Mouse (Mus musculus): ENCODE measurements at regions not wholly inside any gene's neighbourhood (a gene's known extent, or its start where the extent isn't known, plus 50 kb on each side); places are given as distances from the start of the nearest gene placed in this dataset.
"Not testable (repeated sequence)": the region's sequence is repeated elsewhere in the genome, so short reads cannot be mapped to it uniquely, and the experiment has no call there.

- not testable (repeated sequence) for DNase-seq (ENCODE audit: low spot score in 2 of 2)
Measured at GRCm38 (mm10) chr17:6371846-6372245, 54.5 kb upstream of the Dynlt1a start.

GRCm38 (mm10) chr17:6378374-6378773 lies 51.5 kb upstream of the Dynlt1b start:
- peak in 1 of 2 experiments; percentile 17 for DNase-seq (ENCODE audit: low spot score in 2 of 2)

Measured in adrenal gland, adult 18-20 months (tissue).